Mouse (Mus musculus) hindbrain, embryonic 15.5 days (tissue): ENCODE data around the gene Tulp3. TPM values are rescaled to one million over a fixed set of nuclear protein-coding genes. Genes with fewer than 3 reads are reported as not detected.

Source experiments
- ATAC-seq: fragments of 200-750 bp; cut with Nextera tagmentation; 2 replicates; pipeline ENCODE4 v1.8.0; 2017; ENCODE audit warnings: low read depth, moderate number of reproducible peaks, moderate TSS enrichment; ENCODE audit not compliant: low FRiP score
- H3K27ac ChIP-seq: fragments of 300-500 bp; sonication (generic); replicated peaks from 2 replicates; pipeline ENCODE4 v1.5.1; 2015; ENCODE audit warnings: mild to moderate bottlenecking, inconsistent platforms
- H3K27me3 ChIP-seq: fragments of 300-500 bp; sonication (generic); 2 replicates; pipeline ENCODE4 v1.6.1; 2015; ENCODE audit warnings: control low read depth, inconsistent platforms
- H3K36me3 ChIP-seq: fragments of 300-500 bp; sonication (generic); 2 replicates; pipeline ENCODE4 v1.6.1; 2015; ENCODE audit warnings: control low read depth, inconsistent platforms
- H3K4me1 ChIP-seq: fragments of 300-500 bp; sonication (generic); replicated peaks from 2 replicates; pipeline ENCODE4 v1.6.1; 2015; ENCODE audit warnings: control low read depth, inconsistent platforms
- H3K4me2 ChIP-seq: fragments of 300-500 bp; sonication (generic); 2 replicates; pipeline ENCODE4 v1.6.1; 2015; ENCODE audit warnings: moderate library complexity, mild to moderate bottlenecking, inconsistent platforms
- H3K4me3 ChIP-seq: fragments of 300-500 bp; sonication (generic); 2 replicates; pipeline ENCODE4 v1.5.1; 2015; ENCODE audit warnings: mild to moderate bottlenecking, inconsistent platforms
- H3K9ac ChIP-seq: fragments of 300-500 bp; sonication (generic); 2 replicates; pipeline ENCODE4 v1.6.1; 2015; ENCODE audit warnings: inconsistent platforms
- H3K9me3 ChIP-seq: fragments of 300-500 bp; sonication (generic); 2 replicates; pipeline ENCODE4 v1.6.1; 2016; ENCODE audit warnings: control low read depth, inconsistent platforms
- WGBS: fragments of 180-500 bp; shearing (Covaris S2); methylation state at CpG from one replicate; pipeline ENCODE4 v1.1.7; 2015; 5-methylcytosine and 5-hydroxymethylcytosine counted together
- polyA plus RNA-seq: library from polyadenylated mRNA; unstranded; fragments of >200 nt; fragmentation: Nextera tagmentation; extraction: Ambion mirVana; gene quantifications from 2 replicates; pipeline ENCODE4 v1.2.1, GENCODE M21; 2015

Tulp3 gene
- polyA plus RNA-seq, 1 experiment from 2014 or later = 15.9 TPM

DNA sequence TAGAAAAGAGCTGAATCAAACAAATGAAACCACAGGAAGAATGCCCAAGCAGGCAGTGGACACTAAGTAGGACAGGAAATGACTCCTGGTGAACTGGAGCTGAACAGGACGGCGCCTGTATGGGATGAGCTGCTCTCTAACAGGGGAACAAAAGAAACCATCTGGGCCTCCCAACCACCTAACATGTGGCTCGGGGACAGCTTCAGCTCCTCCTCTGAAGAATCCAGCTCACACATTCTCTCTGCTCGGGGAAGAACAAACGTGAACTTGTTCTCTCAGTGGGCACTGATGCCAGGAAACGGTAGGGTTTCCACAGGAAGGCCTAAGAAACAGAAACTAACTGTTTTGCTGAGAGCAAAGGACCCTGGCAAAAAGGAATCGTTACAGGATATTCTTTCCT, 5.9 kb downstream of the Tulp3 start:
- Histone ChIP-seq H3K9me3 (no peaks in the 10 kb centered on the region), H3K27ac (peak overlapping the region; percentile 55), H3K4me1 (peaks cover 26% of the 10 kb centered on the region), H3K4me3 (no peak overlapping the region), H3K4me2 (no peak overlapping the region), H3K36me3 (no peaks in the 10 kb centered on the region; the same call in 1 of the 2 replicates), H3K27me3 (no peaks in the 10 kb centered on the region), H3K9ac (no peak overlapping the region)
- peak; percentile 68 for ATAC-seq
- WGBS = 27% methylated on average over 7 of the region's 7 CpGs

DNA sequence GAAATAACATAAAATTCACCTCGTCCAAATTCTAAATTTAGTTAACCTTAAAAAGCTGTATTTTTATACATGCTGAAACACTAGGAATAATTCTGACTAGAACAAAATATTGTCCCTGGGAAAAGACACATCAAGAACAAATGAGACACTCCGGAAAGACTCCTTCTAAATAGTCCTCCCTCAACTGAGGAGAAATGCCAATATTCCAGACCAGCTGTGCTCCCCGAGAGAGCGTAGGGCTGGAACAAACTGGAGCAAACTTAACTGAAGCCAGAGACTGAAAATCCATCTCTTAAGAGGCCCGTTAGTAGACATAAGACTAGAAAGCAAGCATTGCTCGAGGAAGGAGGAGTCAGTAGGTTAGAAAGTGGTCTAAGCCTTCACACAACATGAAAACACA, 8.9 kb downstream of the Tulp3 start:
- Histone ChIP-seq H3K4me2 (no peak overlapping the region), H3K27ac (no peak overlapping the region), H3K4me3 (no peak overlapping the region), H3K36me3 (peaks cover 8% of the 10 kb centered on the region; the same call in 1 of the 2 replicates), H3K9ac (no peak overlapping the region), H3K27me3 (no peaks in the 10 kb centered on the region), H3K4me1 (peaks cover 16% of the 10 kb centered on the region; the same call in 1 of the 2 replicates), H3K9me3 (no peaks in the 10 kb centered on the region)
- no peak for ATAC-seq
- 89% methylated on average over 6 of the region's 6 CpGs for WGBS

- Histone ChIP-seq H3K9ac (no peak overlapping the region), H3K36me3 (peaks cover 8% of the 10 kb centered on the region; the same call in 1 of the 2 replicates), H3K27ac (no peak overlapping the region), H3K4me3 (no peak overlapping the region), H3K4me1 (peaks cover 16% of the 10 kb centered on the region; the same call in 1 of the 2 replicates), H3K4me2 (no peak overlapping the region), H3K27me3 (no peaks in the 10 kb centered on the region), H3K9me3 (no peaks in the 10 kb centered on the region)
- WGBS = 93% methylated on average over 10 of the region's 10 CpGs
- ATAC-seq = no peak
Measured at GRCm38 (mm10) chr6:128345623-128346022, 10.0 kb downstream of the Tulp3 start.

DNA sequence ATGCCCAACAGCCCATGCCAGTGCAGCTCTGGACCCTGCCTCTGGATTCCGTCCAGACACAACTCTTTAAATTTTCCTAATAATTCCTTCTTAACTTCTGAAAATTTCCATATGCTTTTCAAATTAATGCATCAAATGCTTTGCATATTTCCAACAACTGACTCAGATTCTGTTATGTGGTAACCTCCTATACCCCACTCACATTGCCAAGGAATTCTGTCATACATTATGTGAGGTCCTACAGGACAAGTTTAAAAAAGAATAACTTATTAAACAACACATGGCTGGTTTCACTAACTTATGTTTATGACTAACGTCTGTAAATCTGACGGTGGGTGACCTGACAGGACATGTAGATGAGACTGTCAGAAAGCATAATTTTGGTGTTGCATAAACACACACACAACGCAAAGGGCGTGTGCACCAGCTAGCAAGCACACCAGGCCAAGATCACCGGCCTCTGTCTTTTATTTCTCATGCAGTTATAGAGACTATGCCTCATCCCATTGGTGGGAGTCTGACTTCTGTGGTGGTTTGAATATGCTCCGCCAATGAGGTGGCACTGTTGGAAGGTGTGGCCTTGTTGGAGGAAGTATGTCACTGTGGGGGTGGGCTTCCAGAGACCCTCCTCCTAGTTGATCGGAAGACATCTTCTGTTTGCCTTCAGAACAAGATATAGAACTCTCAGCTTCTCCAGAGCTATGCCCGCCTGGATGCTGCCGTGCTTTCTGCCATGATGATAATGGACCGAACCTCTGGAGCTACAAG, 13.5 kb downstream of the Tulp3 start:
- H3K9ac ChIP-seq = no peak overlapping the region
- H3K9me3 ChIP-seq = no peaks in the 10 kb centered on the region
- 97% methylated on average over 11 of the region's 11 CpGs for WGBS
- H3K4me1 ChIP-seq = peaks cover 18% of the 10 kb centered on the region
- H3K36me3 ChIP-seq = 0 out of 2 replicates have a peak, but pooled peaks cover 8% of the 10 kb centered on the region
- ATAC-seq = no peak
- H3K27me3 ChIP-seq = no peaks in the 10 kb centered on the region
- no peak overlapping the region for H3K27ac ChIP-seq
- no peak overlapping the region for H3K4me2 ChIP-seq
- no peak overlapping the region for H3K4me3 ChIP-seq

DNA sequence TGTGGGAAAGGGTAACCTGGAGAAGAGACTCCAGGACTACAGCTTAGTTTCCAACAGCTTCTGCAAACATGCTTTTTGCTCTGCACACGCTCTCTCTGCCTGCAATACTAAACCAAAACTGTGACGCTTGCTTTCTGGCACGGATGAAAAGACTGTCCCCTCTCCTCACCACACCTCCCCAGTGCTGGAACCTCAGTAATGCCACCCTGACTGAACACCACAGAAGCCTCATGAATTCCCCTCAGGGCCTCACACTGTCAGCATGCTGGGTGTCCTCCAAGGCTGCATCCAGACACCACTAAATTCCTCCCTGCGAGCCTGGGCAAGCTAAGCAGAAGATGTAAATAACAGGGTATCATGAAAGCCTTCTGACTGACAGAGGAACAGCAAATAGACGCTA, 16.8 kb downstream of the Tulp3 start:
- Histone ChIP-seq H3K9ac (no peak overlapping the region), H3K9me3 (no peaks in the 10 kb centered on the region), H3K27ac (peak overlapping the region; percentile 53; the same call in 1 of the 2 replicates), H3K27me3 (no peaks in the 10 kb centered on the region), H3K4me1 (peaks cover 21% of the 10 kb centered on the region), H3K36me3 (peaks cover 8% of the 10 kb centered on the region; the same call in 1 of the 2 replicates), H3K4me2 (no peak overlapping the region), H3K4me3 (no peak overlapping the region)
- ATAC-seq = peak; percentile 45; the same call in 1 of the 2 replicates
- 54% methylated on average over 5 of the region's 5 CpGs for WGBS

GRCm38 (mm10) chr6:128337467-128337866, 18.2 kb downstream of the Tulp3 start:
- WGBS = 79% methylated on average over 7 of the region's 7 CpGs
- Histone ChIP-seq H3K36me3 (peaks cover 8% of the 10 kb centered on the region), H3K27me3 (no peaks in the 10 kb centered on the region), H3K4me3 (no peak overlapping the region), H3K9me3 (no peaks in the 10 kb centered on the region), H3K4me2 (no peak overlapping the region), H3K27ac (no peak overlapping the region), H3K9ac (no peak overlapping the region), H3K4me1 (peaks cover 21% of the 10 kb centered on the region)
- no peak for ATAC-seq

DNA sequence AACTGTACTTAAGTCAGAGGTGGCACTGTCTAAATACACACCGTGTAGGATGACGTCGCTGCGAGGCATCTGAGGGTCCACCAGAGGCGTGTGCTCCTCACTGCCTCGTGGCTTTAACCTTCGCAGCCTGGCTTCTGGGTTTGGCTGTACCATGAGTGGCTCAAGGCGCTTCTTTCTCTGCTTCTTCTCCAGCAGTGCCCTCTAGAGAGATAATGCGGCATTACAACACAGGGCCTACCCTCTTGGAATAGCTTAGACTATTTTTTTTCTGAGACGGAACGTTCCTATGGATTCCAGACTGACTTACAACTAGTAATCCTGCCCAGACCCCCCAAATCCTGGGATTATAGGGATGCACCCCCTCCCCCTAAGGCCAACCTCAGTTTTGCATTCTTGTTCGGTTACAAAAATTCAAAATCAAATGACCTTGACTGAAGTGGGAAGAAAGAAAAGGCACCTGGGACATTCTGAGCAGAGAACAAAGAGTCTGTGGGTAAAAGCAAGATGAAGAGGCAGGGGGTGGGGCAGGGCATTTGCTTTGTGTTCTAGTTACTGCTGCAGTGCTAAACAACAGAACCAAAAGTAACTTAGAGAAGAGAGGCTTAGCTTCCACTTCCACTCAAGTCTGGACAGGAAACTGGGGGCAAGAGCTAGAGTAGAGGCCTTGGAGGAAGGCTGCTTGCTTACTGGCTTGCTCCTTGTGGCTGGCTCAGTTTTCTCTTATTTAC, 21.1 kb downstream of the Tulp3 start:
- Histone ChIP-seq H3K36me3 (peaks cover 24% of the 10 kb centered on the region), H3K27ac (0 out of 2 replicates have a peak overlapping the region, but pooled peaks have one; percentile 11), H3K9ac (no peak overlapping the region)

GRCm38 (mm10) chr6:128318317-128318716, 37.3 kb downstream of the Tulp3 start:
- H3K4me1 ChIP-seq = no peaks in the 10 kb centered on the region
- peak; percentile 67 for ATAC-seq
- H3K9ac ChIP-seq = no peak overlapping the region
- WGBS = 8% methylated on average over 4 of the region's 4 CpGs
- H3K27ac ChIP-seq = no peak overlapping the region
- H3K36me3 ChIP-seq = peaks cover 19% of the 10 kb centered on the region
- no peak overlapping the region for H3K4me2 ChIP-seq
- no peaks in the 10 kb centered on the region for H3K9me3 ChIP-seq
- H3K4me3 ChIP-seq = no peak overlapping the region
- H3K27me3 ChIP-seq = no peaks in the 10 kb centered on the region

More for the DNA sequence above, 21.1 kb downstream of the Tulp3 start:
- Histone ChIP-seq H3K4me3 (no peak overlapping the region), H3K4me1 (peaks cover 16% of the 10 kb centered on the region), H3K27me3 (no peaks in the 10 kb centered on the region), H3K4me2 (no peak overlapping the region), H3K9me3 (no peaks in the 10 kb centered on the region)
- ATAC-seq = peak; percentile 72
- WGBS = 25% methylated on average over 12 of the region's 12 CpGs

DNA sequence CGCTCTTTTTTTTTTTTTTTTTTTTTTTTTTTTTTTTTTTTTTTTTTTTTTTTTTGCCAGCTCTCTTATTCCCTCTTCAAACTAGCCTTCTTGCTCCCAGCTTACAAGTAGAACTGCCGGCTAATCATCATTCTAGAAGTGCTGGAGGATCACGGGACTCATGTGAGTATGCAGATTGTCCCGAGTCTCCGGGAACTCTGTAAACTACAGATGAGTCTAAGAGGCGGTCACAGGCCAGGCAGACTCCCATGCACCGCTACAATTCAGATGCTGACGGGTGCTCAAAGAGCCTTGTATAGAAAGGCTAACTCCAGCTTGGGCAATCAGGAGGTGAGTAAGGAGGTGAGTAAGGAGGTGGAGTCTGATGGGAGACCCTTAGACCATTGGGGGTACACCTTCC, 40.1 kb downstream of the Tulp3 start:
- H3K4me3 ChIP-seq = no peak overlapping the region
- H3K4me1 ChIP-seq = no peaks in the 10 kb centered on the region
- no peaks in the 10 kb centered on the region for H3K9me3 ChIP-seq
- H3K9ac ChIP-seq = no peak overlapping the region
- H3K36me3 ChIP-seq = no peaks in the 10 kb centered on the region
- H3K27ac ChIP-seq = no peak overlapping the region
- H3K27me3 ChIP-seq = no peaks in the 10 kb centered on the region
- 80% methylated on average over 8 of the region's 8 CpGs for WGBS
- no peak overlapping the region for H3K4me2 ChIP-seq
- no peak for ATAC-seq

DNA sequence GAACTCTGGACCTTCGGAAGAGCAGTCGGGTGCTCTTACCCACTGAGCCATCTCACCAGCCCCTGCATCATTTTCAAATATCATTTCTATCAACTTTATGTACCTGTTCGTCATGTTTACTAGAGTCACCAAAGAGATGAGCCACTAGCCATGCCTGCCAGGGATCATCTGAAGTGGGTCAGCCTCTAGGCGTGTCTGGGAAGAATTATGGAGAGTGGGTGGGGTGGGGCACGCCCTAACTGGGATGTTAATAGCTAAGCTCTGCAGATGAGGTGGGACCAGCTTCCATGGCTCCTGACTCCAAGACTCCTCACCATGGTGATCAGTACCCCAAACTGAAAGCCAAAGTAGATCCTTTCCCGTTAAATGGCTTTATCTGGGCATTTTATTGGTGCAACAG, 40.9 kb downstream of the Tulp3 start:
- Histone ChIP-seq H3K27ac (no peak overlapping the region), H3K4me2 (no peak overlapping the region), H3K9ac (no peak overlapping the region), H3K9me3 (no peaks in the 10 kb centered on the region), H3K27me3 (no peaks in the 10 kb centered on the region), H3K4me1 (no peaks in the 10 kb centered on the region), H3K36me3 (no peaks in the 10 kb centered on the region), H3K4me3 (no peak overlapping the region)
- ATAC-seq = no peak
- WGBS = 95% methylated on average over 6 of the region's 6 CpGs

GRCm38 (mm10) chr6:128308311-128308710, 47.3 kb downstream of the Tulp3 start:
- ATAC-seq = peak; percentile 63; the same call in 1 of the 2 replicates
- no peaks in the 10 kb centered on the region for H3K36me3 ChIP-seq

DNA sequence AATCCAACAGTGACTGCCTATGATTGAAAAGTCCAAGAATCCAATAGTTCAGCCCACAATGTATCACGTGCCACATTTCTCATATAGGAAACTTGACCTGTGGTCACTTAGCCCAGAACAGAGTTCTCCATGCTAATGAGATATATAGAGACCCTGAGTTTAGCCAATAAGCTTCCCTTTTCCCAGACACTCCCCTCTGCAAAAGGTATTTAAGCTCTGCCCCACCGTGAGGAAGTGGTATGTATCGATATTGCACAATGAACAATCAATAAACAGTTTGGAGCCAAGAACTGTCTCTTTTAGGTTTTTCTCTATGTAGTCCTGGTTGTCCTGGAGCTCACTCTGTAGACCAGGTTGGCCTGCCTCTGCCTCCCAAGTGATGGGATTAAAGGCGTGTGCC, 50.9 kb downstream of the Tulp3 start:
- no peaks in the 10 kb centered on the region for H3K36me3 ChIP-seq
- no peak overlapping the region for H3K4me3 ChIP-seq
- H3K9me3 ChIP-seq = no peaks in the 10 kb centered on the region
- no peak for ATAC-seq
- H3K9ac ChIP-seq = no peak overlapping the region
- no peak overlapping the region for H3K27ac ChIP-seq
- WGBS = 86% methylated on average over 4 of the region's 4 CpGs
- H3K4me1 ChIP-seq = peaks cover 4% of the 10 kb centered on the region
- no peak overlapping the region for H3K4me2 ChIP-seq
- H3K27me3 ChIP-seq = peaks cover 19% of the 10 kb centered on the region

More at GRCm38 (mm10) chr6:128308311-128308710, 47.3 kb downstream of the Tulp3 start:
- H3K9ac ChIP-seq = no peak overlapping the region
- H3K27me3 ChIP-seq = no peaks in the 10 kb centered on the region
- H3K27ac ChIP-seq = no peak overlapping the region
- H3K4me1 ChIP-seq = no peaks in the 10 kb centered on the region
- no peak overlapping the region for H3K4me3 ChIP-seq
- 31% methylated on average over 4 of the region's 4 CpGs for WGBS
- no peak overlapping the region for H3K4me2 ChIP-seq
- no peaks in the 10 kb centered on the region for H3K9me3 ChIP-seq
